In the genomic region with DNA sequence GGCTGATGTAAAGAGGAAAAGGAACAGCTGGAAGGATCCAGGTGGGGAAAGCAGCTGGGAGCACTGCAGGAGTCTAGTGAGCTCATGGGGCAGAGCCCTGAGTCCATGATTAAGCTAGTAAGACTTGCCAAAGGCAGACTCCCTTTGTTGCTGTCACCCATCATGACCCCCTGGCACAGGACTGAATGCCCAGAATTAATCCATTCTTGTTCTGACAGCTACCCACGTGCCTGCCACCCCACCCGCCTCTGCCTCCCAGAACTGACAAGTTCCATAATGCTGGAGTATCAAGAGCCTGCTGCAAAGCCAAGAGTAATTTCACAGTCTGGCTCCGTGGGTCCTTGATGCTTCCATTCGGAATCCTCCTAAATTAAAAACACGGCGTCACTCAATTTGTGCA, we compare ENCODE assay signal across 11 mouse cellular contexts.
DNase-seq lines count a peak whose midpoint lies in the region; ATAC-seq lines count a peak whose summit lies in the region.
"Had no signal": no experiment of that assay in that cellular context is flagged by ENCODE, and none has a peak within 500 bp of the region (broad histone marks: within the 10 kb centered on the region; RNA-seq: fewer than 3 reads in every experiment).

No protein-coding gene starts in this region.

- WGBS in embryonic facial prominence, embryonic 14.5 days = 43% methylated on average over 6 of the region's 6 CpGs
- WGBS in embryonic facial prominence, embryonic 10.5 days = 64% methylated on average over 6 of the region's 6 CpGs
- 26% methylated on average over 6 of the region's 6 CpGs for WGBS in hindbrain, embryonic 14.5 days
- 76% methylated on average over 6 of the region's 6 CpGs for WGBS in limb, embryonic 10.5 days
- WGBS in intestine, embryonic 15.5 days = 70% methylated on average over 6 of the region's 6 CpGs

- H3K27me3 ChIP-seq in embryonic facial prominence, embryonic 14.5 days (replicated peaks; ENCODE audit: control insufficient read depth, insufficient read depth, low read length) = no peaks in the 10 kb centered on the region
- H3K27me3 ChIP-seq in embryonic facial prominence, embryonic 10.5 days (replicated peaks; ENCODE audit: low read depth, poor library complexity, severe bottlenecking) = no peaks in the 10 kb centered on the region
- H3K27me3 ChIP-seq in hindbrain, embryonic 14.5 days (ENCODE audit: control insufficient read depth, insufficient read depth, low read length) = no peaks in the 10 kb centered on the region
- no peaks in the 10 kb centered on the region for H3K27me3 ChIP-seq in limb, embryonic 10.5 days (ENCODE audit: low read depth, poor library complexity, severe bottlenecking)
- H3K27me3 ChIP-seq in intestine, embryonic 15.5 days (replicated peaks) = no peaks in the 10 kb centered on the region
- H3K27me3 ChIP-seq: limb, embryonic 15.5 days had no signal

- no peak overlapping the region for H3K4me2 ChIP-seq in embryonic facial prominence, embryonic 14.5 days (ENCODE audit: low read depth, low read length)
- H3K4me2 ChIP-seq in hindbrain, embryonic 14.5 days (replicated peaks) = no peak overlapping the region
- no peak overlapping the region for H3K4me2 ChIP-seq in intestine, embryonic 15.5 days (replicated peaks)
- H3K4me2 ChIP-seq: limb, embryonic 15.5 days had no signal

- no peaks in the 10 kb centered on the region; the same call in 1 of the 2 replicates for H3K4me1 ChIP-seq in embryonic facial prominence, embryonic 14.5 days (ENCODE audit: control insufficient read depth, insufficient read depth, low read length)
- no peaks in the 10 kb centered on the region for H3K4me1 ChIP-seq in embryonic facial prominence, embryonic 10.5 days
- H3K4me1 ChIP-seq in hindbrain, embryonic 14.5 days (replicated peaks; ENCODE audit: control insufficient read depth, insufficient read depth, low read length) = no peaks in the 10 kb centered on the region
- H3K4me1 ChIP-seq in limb, embryonic 10.5 days = peaks cover 14% of the 10 kb centered on the region; the same call in 1 of the 2 replicates
- H3K4me1 ChIP-seq in intestine, embryonic 15.5 days (replicated peaks) = no peaks in the 10 kb centered on the region
- H3K4me1 ChIP-seq: limb, embryonic 15.5 days had no signal

- H3K27ac ChIP-seq in embryonic facial prominence, embryonic 14.5 days (replicated peaks; ENCODE audit: low read depth, low read length) = no peak overlapping the region
- H3K27ac ChIP-seq in embryonic facial prominence, embryonic 10.5 days (replicated peaks) = no peak overlapping the region
- H3K27ac ChIP-seq in hindbrain, embryonic 14.5 days = no peak overlapping the region
- H3K27ac ChIP-seq in limb, embryonic 10.5 days = peak overlapping the region; percentile 26; the same call in 1 of the 2 replicates
- H3K27ac ChIP-seq in intestine, embryonic 15.5 days = no peak overlapping the region
- H3K27ac ChIP-seq: limb, embryonic 15.5 days had no signal

- H3K4me3 ChIP-seq in embryonic facial prominence, embryonic 14.5 days (ENCODE audit: low read depth, low read length) = no peak overlapping the region
- no peak overlapping the region for H3K4me3 ChIP-seq in embryonic facial prominence, embryonic 10.5 days
- H3K4me3 ChIP-seq in hindbrain, embryonic 14.5 days (replicated peaks; ENCODE audit: low read length) = no peak overlapping the region
- H3K4me3 ChIP-seq in limb, embryonic 10.5 days = no peak overlapping the region
- no peak overlapping the region for H3K4me3 ChIP-seq in intestine, embryonic 15.5 days (replicated peaks)
- H3K4me3 ChIP-seq: limb, embryonic 15.5 days had no signal

- 0 out of 2 replicates have a peak, but pooled peaks have one; percentile 30 for ATAC-seq in embryonic facial prominence, embryonic 14.5 days (ENCODE audit: low read depth)
- ATAC-seq in hindbrain, embryonic 14.5 days (ENCODE audit: low FRiP score) = 0 out of 2 replicates have a peak, but pooled peaks have one; percentile 51
- ATAC-seq in intestine, embryonic 15.5 days = no peak

- no peak overlapping the region for H3K9ac ChIP-seq in embryonic facial prominence, embryonic 14.5 days (ENCODE audit: low read depth, low read length)
- no peak overlapping the region for H3K9ac ChIP-seq in hindbrain, embryonic 14.5 days
- no peak overlapping the region for H3K9ac ChIP-seq in intestine, embryonic 15.5 days
- H3K9ac ChIP-seq: limb, embryonic 15.5 days had no signal

- H3K36me3 ChIP-seq in embryonic facial prominence, embryonic 14.5 days (ENCODE audit: control insufficient read depth, insufficient read depth, low read length) = no peaks in the 10 kb centered on the region
- no peaks in the 10 kb centered on the region for H3K36me3 ChIP-seq in embryonic facial prominence, embryonic 10.5 days (replicated peaks)
- H3K36me3 ChIP-seq in hindbrain, embryonic 14.5 days (replicated peaks; ENCODE audit: control insufficient read depth, insufficient read depth) = no peaks in the 10 kb centered on the region
- H3K36me3 ChIP-seq in limb, embryonic 10.5 days = no peaks in the 10 kb centered on the region
- H3K36me3 ChIP-seq in intestine, embryonic 15.5 days = no peaks in the 10 kb centered on the region
- H3K36me3 ChIP-seq: limb, embryonic 15.5 days had no signal

- DNase-seq in embryonic facial prominence, embryonic 14.5 days (ENCODE audit: low spot score) = peak; percentile 70
- DNase-seq in embryonic facial prominence, embryonic 10.5 days (ENCODE audit: low spot score) = no peak
- DNase-seq in brain, adult 2 months (ENCODE audit: low read depth, low spot score) = peak; percentile 51
- DNase-seq in hindbrain, embryonic 14.5 days (ENCODE audit: low spot score) = peak; percentile 49
- no peak for DNase-seq in limb, embryonic 10.5 days (ENCODE audit: low spot score)
- DNase-seq in kidney, postnatal 25 days = no peak
- DNase-seq in heart, adult 18-20 months = no peak
- DNase-seq: heart, postnatal 14 days; kidney, adult 18-20 months had no signal

- H3K9me3 ChIP-seq in embryonic facial prominence, embryonic 14.5 days (ENCODE audit: control insufficient read depth, low read length) = no peaks in the 10 kb centered on the region
- no peaks in the 10 kb centered on the region for H3K9me3 ChIP-seq in embryonic facial prominence, embryonic 10.5 days
- no peaks in the 10 kb centered on the region for H3K9me3 ChIP-seq in hindbrain, embryonic 14.5 days (ENCODE audit: control insufficient read depth, low read length)
- no peaks in the 10 kb centered on the region for H3K9me3 ChIP-seq in limb, embryonic 10.5 days (replicated peaks)
- H3K9me3 ChIP-seq in intestine, embryonic 15.5 days = no peaks in the 10 kb centered on the region
- H3K9me3 ChIP-seq: limb, embryonic 15.5 days had no signal

Comparison
In these comparisons a context has a peak if more than half of its experiments do, and no peak if none do; other contexts are left out.
1. DNase-seq: peak in embryonic facial prominence, embryonic 14.5 days (single experiment), brain, adult 2 months (single experiment) and hindbrain, embryonic 14.5 days (single experiment); none in embryonic facial prominence, embryonic 10.5 days (single experiment), limb, embryonic 10.5 days (single experiment), kidney, postnatal 25 days (0 of 2) and heart, adult 18-20 months (0 of 2).